Mouse (Mus musculus): ENCODE data around the gene Rpl10. TPM values are rescaled to one million over a fixed set of nuclear protein-coding genes. Genes with fewer than 3 reads are reported as not detected.
A peak's percentile ranks its signal among the peaks of the same experiment; 100 is the strongest.

The Rpl10 gene
- 100 to 1,000 TPM; 172 to 189 TPM for total RNA-seq (2021)
- long read RNA-seq, experiment 1, partial matches to known transcripts, result 3 of 11 reads
- long read RNA-seq, experiment 1, other reads (novel, unspliced or antisense), result 1 of 11 reads
- long read RNA-seq, experiment 2, partial matches to known transcripts, result 7 of 20 reads
- long read RNA-seq, experiment 2, other reads (novel, unspliced or antisense), result 7 of 20 reads

- DNase-seq (ENCODE audit: low spot score), result peak; percentile 92
These were observed at the start of gene Rpl10 for GRCm38 (mm10) chrX:74270062-74270901. TSS of gene Rpl10 (plus strand) at chrX:74270812.

- DNase-seq (ENCODE audit: low spot score), result no peak
These were observed 40.6 kb upstream of the Rpl10 start for GRCm38 (mm10) chrX:74230038-74230437.

- no peak for DNase-seq (ENCODE audit: low spot score)
These were observed 37.4 kb upstream of the Rpl10 start for GRCm38 (mm10) chrX:74233196-74233595.

GRCm38 (mm10) chrX:74240332-74240731 lies 30.3 kb upstream of the Rpl10 start:
- no peak for DNase-seq (ENCODE audit: low spot score)

- no peak for DNase-seq (ENCODE audit: low spot score)
These were observed 27.2 kb upstream of the Rpl10 start for GRCm38 (mm10) chrX:74243396-74243795.

GRCm38 (mm10) chrX:74243807-74244206 lies 26.8 kb upstream of the Rpl10 start:
- DNase-seq (ENCODE audit: low spot score), result no peak

- DNase-seq (ENCODE audit: low spot score), result peak; percentile 58
These were observed 26.0 kb upstream of the Rpl10 start for GRCm38 (mm10) chrX:74244614-74245083.

GRCm38 (mm10) chrX:74245107-74245506 lies 25.5 kb upstream of the Rpl10 start:
- no peak for DNase-seq (ENCODE audit: low spot score)

- peak; percentile 77 for DNase-seq (ENCODE audit: low spot score)
These were observed 24.9 kb upstream of the Rpl10 start for GRCm38 (mm10) chrX:74245687-74246086.

- peak; percentile 86 for DNase-seq (ENCODE audit: low spot score)
These were observed 24.4 kb upstream of the Rpl10 start for GRCm38 (mm10) chrX:74246213-74246681.

GRCm38 (mm10) chrX:74246693-74247092 lies 23.9 kb upstream of the Rpl10 start:
- peak; percentile 30 for DNase-seq (ENCODE audit: low spot score)

GRCm38 (mm10) chrX:74248651-74249050 lies 22.0 kb upstream of the Rpl10 start:
- peak; percentile 62 for DNase-seq (ENCODE audit: low spot score)

- peak; percentile 56 for DNase-seq (ENCODE audit: low spot score)
These were observed 21.0 kb upstream of the Rpl10 start, which contains the start of gene Flna for GRCm38 (mm10) chrX:74249615-74250014. TSS of gene Flna (minus strand) at chrX:74249820.

- DNase-seq (ENCODE audit: low spot score), result peak; percentile 88
These were observed 16.3 kb upstream of the Rpl10 start, which contains the start of gene Emd for GRCm38 (mm10) chrX:74254153-74254887. TSS of gene Emd (plus strand) at chrX:74254687.

GRCm38 (mm10) chrX:74254888-74255565 lies 15.6 kb upstream of the Rpl10 start:
- DNase-seq (ENCODE audit: low spot score), result no peak

- no peak for DNase-seq (ENCODE audit: low spot score)
These were observed 12.9 kb upstream of the Rpl10 start for GRCm38 (mm10) chrX:74257746-74258145.

- no peak for DNase-seq (ENCODE audit: low spot score)
These were observed 913 bp upstream of the Rpl10 start for GRCm38 (mm10) chrX:74269736-74270061.

GRCm38 (mm10) chrX:74270902-74271551 lies 415 bp downstream of the Rpl10 start:
- DNase-seq (ENCODE audit: low spot score), result peak; percentile 22

GRCm38 (mm10) chrX:74273422-74274322 lies 3.1 kb downstream of the Rpl10 start:
- DNase-seq (ENCODE audit: low spot score), result no peak

GRCm38 (mm10) chrX:74277916-74278315 lies 7.3 kb downstream of the Rpl10 start:
- no peak for DNase-seq (ENCODE audit: low spot score)
